Mouse (Mus musculus) lung, postnatal 4 days (tissue): ENCODE data around the gene Erich6.

Source experiments
- DNase-seq, 2 experiments: peaks; one replicate each; pipeline ENCODE4 v3.0.0; 2021

The Erich6 gene

GRCm38 (mm10) chr3:58636406-58637295, at the start of gene Erich6:
Gene Erich6 (minus strand): TSS chr3:58637207.
- DNase-seq = peak; percentile 21 to 28

- DNase-seq = no peak
These were observed 49.4 kb upstream of the Erich6 start for GRCm38 (mm10) chr3:58686206-58686921.

GRCm38 (mm10) chr3:58685396-58685795, 48.4 kb upstream of the Erich6 start:
- no peak for DNase-seq

- no peak for DNase-seq
These were observed 46.3 kb upstream of the Erich6 start for GRCm38 (mm10) chr3:58683346-58683745.

GRCm38 (mm10) chr3:58682336-58682735, 45.3 kb upstream of the Erich6 start:
- DNase-seq = no peak

GRCm38 (mm10) chr3:58681831-58682230, 44.8 kb upstream of the Erich6 start:
- DNase-seq = no peak

- DNase-seq = no peak
These were observed 44.1 kb upstream of the Erich6 start for GRCm38 (mm10) chr3:58680943-58681637.

- no peak for DNase-seq
These were observed 43.0 kb upstream of the Erich6 start for GRCm38 (mm10) chr3:58679996-58680395.

- DNase-seq = no peak
These were observed 41.9 kb upstream of the Erich6 start for GRCm38 (mm10) chr3:58678905-58679304.

GRCm38 (mm10) chr3:58678384-58678783, 41.4 kb upstream of the Erich6 start:
- DNase-seq = no peak

- no peak for DNase-seq
These were observed 40.6 kb upstream of the Erich6 start for GRCm38 (mm10) chr3:58677615-58678014.

GRCm38 (mm10) chr3:58673295-58673694, 36.3 kb upstream of the Erich6 start:
- no peak for DNase-seq

GRCm38 (mm10) chr3:58672481-58673183, 35.6 kb upstream of the Erich6 start:
- no peak for DNase-seq

GRCm38 (mm10) chr3:58671616-58672250, 34.7 kb upstream of the Erich6 start:
- peak in 1 of 2 experiments; percentile 17 for DNase-seq

- DNase-seq = no peak
These were observed 27.0 kb upstream of the Erich6 start for GRCm38 (mm10) chr3:58663970-58664369.

- DNase-seq = no peak
These were observed 23.6 kb upstream of the Erich6 start for GRCm38 (mm10) chr3:58660636-58661035.

- DNase-seq = peak; percentile 42 to 73
These were observed 20.3 kb upstream of the Erich6 start for GRCm38 (mm10) chr3:58657356-58657755.

GRCm38 (mm10) chr3:58655362-58656130, 18.5 kb upstream of the Erich6 start:
- DNase-seq = peak in 1 of 2 experiments; percentile 72

GRCm38 (mm10) chr3:58653907-58654306, 16.9 kb upstream of the Erich6 start:
- DNase-seq = peak in 1 of 2 experiments; percentile 39

GRCm38 (mm10) chr3:58650328-58650727, 13.3 kb upstream of the Erich6 start:
- no peak for DNase-seq

GRCm38 (mm10) chr3:58647179-58647578, 10.2 kb upstream of the Erich6 start:
- no peak for DNase-seq
